Mouse (Mus musculus) T-helper 1 cell (primary cell): Measurements from ENCODE around the gene Sppl3.

Experiments used
- in situ Hi-C: fragments of 300-600 bp; cut with MboI, MseI; formaldehyde crosslinking; loops from one replicate; pipeline ENCODE4 v1.15.1; 2025; ENCODE audit warnings: high pct_unique_total_duplicates

The Sppl3 gene

GRCm38 (mm10) chr5:115010577-115011216 lies at the start of gene Sppl3:
Sppl3 (plus strand) TSS chr5:115011137.
- in situ Hi-C loops, result no loop called here

GRCm38 (mm10) chr5:114961590-114962360 lies 49.2 kb upstream of the Sppl3 start:
- in situ Hi-C loops, result no loop called here

- in situ Hi-C loops, result no loop called here
Measured at GRCm38 (mm10) chr5:114964315-114964966, 46.5 kb upstream of the Sppl3 start.

GRCm38 (mm10) chr5:114964967-114965898 lies 45.7 kb upstream of the Sppl3 start:
- in situ Hi-C loops, result no loop called here

- in situ Hi-C loops, result no loop called here
Measured at GRCm38 (mm10) chr5:114967523-114968268, 43.2 kb upstream of the Sppl3 start.

- in situ Hi-C loops, result no loop called here
Measured at GRCm38 (mm10) chr5:114968651-114969050, 42.3 kb upstream of the Sppl3 start.

GRCm38 (mm10) chr5:114969064-114969463 lies 41.9 kb upstream of the Sppl3 start:
- in situ Hi-C loops, result no loop called here

- in situ Hi-C loops, result no loop called here
Measured at GRCm38 (mm10) chr5:114969609-114970215, 41.2 kb upstream of the Sppl3 start.

- in situ Hi-C loops, result no loop called here
Measured at GRCm38 (mm10) chr5:114970824-114971227, 40.1 kb upstream of the Sppl3 start, which contains the start of gene Hnf1a. Hnf1a (minus strand) TSS chr5:114971094.

GRCm38 (mm10) chr5:114972201-114972600 lies 38.7 kb upstream of the Sppl3 start:
- in situ Hi-C loops, result no loop called here

- in situ Hi-C loops, result no loop called here
Measured at GRCm38 (mm10) chr5:114973131-114973530, 37.8 kb upstream of the Sppl3 start.

GRCm38 (mm10) chr5:114976935-114977334 lies 34.0 kb upstream of the Sppl3 start:
- in situ Hi-C loops, result loop anchor here (5.0 kb wide), 2 partner anchors 55 to 100 kb away; no protein-coding TSS in a partner anchor

- in situ Hi-C loops, result loop anchor here (5.0 kb wide), 2 partner anchors 54 to 99 kb away; no protein-coding TSS in a partner anchor
Measured at GRCm38 (mm10) chr5:114978473-114978872, 32.5 kb upstream of the Sppl3 start.

- in situ Hi-C loops, result loop anchor here (5.0 kb wide), 2 partner anchors 53 to 98 kb away; no protein-coding TSS in a partner anchor
Measured at GRCm38 (mm10) chr5:114978888-114979249, 32.1 kb upstream of the Sppl3 start.

GRCm38 (mm10) chr5:114979250-114980121 lies 31.5 kb upstream of the Sppl3 start:
- in situ Hi-C loops, result loop anchor here (5.0 to 10.0 kb wide), 3 partner anchors 53 to 125 kb away; no protein-coding TSS in a partner anchor

- in situ Hi-C loops, result loop anchor here (10.0 kb wide), 1 partner anchor 125 kb away; no protein-coding TSS in a partner anchor
Measured at GRCm38 (mm10) chr5:114980122-114980748, 30.7 kb upstream of the Sppl3 start.

- in situ Hi-C loops, result loop anchor here (10.0 kb wide), 1 partner anchor 123 kb away; no protein-coding TSS in a partner anchor
Measured at GRCm38 (mm10) chr5:114982001-114982400, 28.9 kb upstream of the Sppl3 start.

- in situ Hi-C loops, result loop anchor here (10.0 kb wide), 1 partner anchor 120 kb away; no protein-coding TSS in a partner anchor
Measured at GRCm38 (mm10) chr5:114985074-114985473, 25.9 kb upstream of the Sppl3 start.
